Mouse (Mus musculus) lung, adult 2 months (tissue): Measurements from ENCODE around the gene Sipa1l2.

ENCODE experiments used
- CTCF ChIP-seq: fragments of 200-500 bp; IDR thresholded peaks from 2 replicates; pipeline ENCODE4 v1.5.1; 2011; ENCODE audit warnings: mild to moderate bottlenecking, low read length, control low read depth; ENCODE audit not compliant: insufficient read depth
- POLR2A ChIP-seq: fragments of 200-500 bp; IDR thresholded peaks from 2 replicates; pipeline ENCODE4 v1.6.1; 2011; ENCODE audit warnings: low read depth, mild to moderate bottlenecking, control low read depth, low read length, borderline replicate concordance; ENCODE audit errors: extremely low read depth

DNA sequence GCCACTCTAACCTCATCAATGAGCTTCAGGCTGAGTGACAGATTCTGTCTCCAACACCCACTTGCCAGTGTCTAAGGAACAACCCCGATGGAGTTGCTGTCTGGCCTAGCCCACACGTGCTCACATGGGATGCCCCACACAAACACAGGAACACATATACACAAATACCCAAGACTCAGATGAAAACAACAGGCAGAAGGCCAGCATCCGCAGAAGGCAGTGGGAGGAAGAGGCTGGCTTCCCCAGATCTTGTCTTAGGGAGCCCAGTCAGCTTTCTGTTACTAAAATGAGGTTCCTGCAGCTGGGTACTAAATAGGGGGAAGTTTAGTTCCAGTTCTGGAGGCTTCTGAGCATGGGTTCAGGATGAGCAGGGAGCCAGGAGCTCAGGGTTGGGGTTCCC, 66.8 kb downstream of the Sipa1l2 start:
- TF ChIP-seq CTCF (no peak), POLR2A (no peak)
